Mouse (Mus musculus): ENCODE measurements around the gene Ankrd10.

DNA sequence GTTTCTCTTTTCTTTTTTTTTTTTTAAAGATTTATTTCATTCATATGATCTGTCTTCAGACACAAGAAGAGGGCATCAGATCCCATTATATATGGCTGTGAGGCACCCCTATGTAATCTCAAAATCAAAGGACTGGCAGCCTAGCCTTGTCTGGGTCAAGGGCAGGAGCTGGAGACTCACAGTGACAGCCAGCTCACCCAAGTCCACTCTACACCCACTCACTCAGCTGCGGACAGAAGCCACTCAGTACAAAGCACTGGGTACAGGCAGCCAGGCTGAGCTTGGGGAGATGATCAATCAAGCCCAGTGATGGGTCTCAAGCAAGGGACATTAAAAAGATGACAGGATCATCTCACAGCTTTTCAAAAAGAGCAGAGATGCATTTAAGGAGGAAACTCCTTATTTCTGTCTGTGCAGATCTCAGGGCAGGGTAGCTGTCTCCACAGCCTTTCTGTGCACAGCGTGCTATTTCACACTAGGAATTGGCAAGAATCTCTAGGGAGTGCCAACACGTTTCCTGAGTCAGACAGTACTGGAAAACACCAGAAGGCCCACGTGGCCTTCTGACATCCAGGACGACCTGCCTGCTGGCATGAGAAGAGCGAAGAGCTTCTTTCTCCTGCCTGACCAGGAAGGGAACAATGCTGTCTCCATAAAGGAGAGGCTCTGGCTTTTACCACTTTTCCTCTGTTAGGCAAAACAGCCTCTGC, 21.3 kb downstream of the Ankrd10 start:
- TF ChIP-seq POLR2A (IDR thresholded peaks at IDR 0.05; ENCODE audit: control insufficient read depth, extremely low read depth, insufficient read depth, low read length, poor library complexity) = no peak
- no peak for TF ChIP-seq CTCF (IDR thresholded peaks at IDR 0.05; ENCODE audit: borderline replicate concordance, control insufficient read depth, extremely low read depth, insufficient read depth, low read length, poor library complexity)

All from thymus, adult 2 months (tissue).